Mouse (Mus musculus) CD4-positive helper T cell, adult 2 months (primary cell): Measurements from ENCODE around the gene Rbbp9.

Source experiments
- DNase-seq: peaks from one replicate; pipeline ENCODE4 v3.0.0-alpha.2; 2012; ENCODE audit warnings: low read depth, missing footprints, low spot score

Rbbp9 gene

GRCm38 (mm10) chr2:144502134-144502533 lies 48.5 kb downstream of the Rbbp9 start:
- DNase-seq = no peak
